Mouse (Mus musculus): ENCODE results near the gene Slc47a2. TPM values are rescaled to one million over a fixed set of nuclear protein-coding genes. Genes with fewer than 3 reads are reported as not detected.

Slc47a2 gene
- 3.8 TPM for polyA plus RNA-seq (2014; fragmentation: Illumina TruSeq; extraction: RNeasy Lipid Tissue Mini Kit (QIAGEN cat#74804); ENCODE audit: low read depth, low replicate concordance)

DNA sequence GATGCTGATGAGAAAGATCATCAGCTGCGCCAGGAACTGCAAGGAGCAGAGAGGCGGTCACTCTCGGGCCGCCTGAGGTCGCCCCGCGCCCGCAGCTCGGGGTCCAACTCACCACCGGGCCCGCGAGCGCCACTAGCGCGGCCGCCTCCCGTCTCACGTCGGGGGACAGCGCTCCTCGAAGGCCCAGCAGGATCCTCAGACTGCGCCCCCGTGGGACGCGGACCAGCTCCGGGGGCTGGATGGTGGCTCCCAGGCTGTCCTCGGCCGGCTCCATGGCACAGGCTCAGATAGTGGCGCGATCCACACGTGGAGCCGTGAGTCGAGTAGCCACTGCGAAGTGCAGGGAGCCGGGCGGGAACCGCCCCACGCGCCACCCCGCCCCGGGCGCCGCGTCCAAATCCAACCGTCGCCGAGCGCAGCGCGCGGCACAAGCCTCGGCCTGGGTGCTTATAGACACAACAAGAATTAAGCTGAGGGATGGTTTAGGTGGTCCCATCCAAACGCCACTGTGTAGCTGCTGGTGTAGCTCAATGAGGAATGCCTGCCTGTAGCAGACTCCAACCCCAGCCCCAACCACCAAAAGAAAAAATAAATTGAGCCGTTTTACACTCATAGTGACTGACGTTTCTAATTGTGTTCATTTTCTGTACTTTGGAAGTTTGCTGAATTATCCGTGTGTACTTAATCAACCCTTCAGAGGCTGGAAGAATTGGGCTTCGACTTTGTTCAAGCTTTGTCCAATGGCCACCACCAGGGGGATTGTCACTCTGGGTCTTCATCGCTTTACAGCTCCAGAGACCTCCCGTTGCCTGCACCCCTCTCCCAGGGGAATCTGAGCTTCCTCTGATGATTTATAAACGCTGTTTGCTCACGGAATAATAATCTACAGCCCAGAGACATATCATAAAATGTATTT is at the start of gene Slc47a2:
TSS of gene Slc47a2 (minus strand) at position 356 of the 916 bp plus-strand sequence.

DNA sequence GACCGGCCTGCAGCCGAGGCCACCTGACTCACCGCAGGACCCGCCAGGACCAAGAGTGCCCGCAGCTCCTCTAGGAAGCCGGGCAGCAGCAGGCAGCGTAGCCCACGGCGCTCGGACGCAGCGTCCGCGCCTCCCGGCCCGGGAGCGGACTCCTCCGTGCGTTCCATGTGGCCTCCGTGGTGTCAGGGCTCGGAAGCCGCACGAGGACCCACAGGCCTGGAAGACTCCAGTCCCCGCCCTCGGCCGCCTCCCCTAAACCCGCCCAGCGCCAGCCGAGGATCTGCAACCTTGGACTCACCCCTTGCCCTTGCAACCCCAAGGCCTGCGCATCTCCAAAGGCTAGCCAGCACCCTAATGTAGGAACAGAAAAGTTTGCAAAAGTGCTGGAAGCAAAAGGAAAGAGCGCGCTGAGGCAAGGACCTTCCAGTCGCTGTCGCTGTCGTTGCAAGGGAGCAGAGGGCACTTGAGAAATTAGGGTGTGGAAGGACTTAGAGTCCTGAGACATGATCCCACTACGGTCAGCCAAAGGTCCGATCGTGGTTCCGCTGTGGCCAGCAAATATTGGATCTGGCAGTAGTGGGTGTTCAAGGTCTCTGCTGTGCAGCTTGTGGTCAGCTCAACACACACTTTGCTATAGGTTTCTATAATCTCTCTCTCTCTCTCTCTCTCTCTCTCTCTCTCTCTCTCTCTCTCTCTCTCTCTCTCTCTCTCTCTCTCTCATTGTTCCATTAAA is 35.4 kb upstream of the Slc47a2 start, which contains the start of gene Slc47a1:
TSS of gene Slc47a1 (minus strand) at position 465 of the 733 bp plus-strand sequence.

DNA sequence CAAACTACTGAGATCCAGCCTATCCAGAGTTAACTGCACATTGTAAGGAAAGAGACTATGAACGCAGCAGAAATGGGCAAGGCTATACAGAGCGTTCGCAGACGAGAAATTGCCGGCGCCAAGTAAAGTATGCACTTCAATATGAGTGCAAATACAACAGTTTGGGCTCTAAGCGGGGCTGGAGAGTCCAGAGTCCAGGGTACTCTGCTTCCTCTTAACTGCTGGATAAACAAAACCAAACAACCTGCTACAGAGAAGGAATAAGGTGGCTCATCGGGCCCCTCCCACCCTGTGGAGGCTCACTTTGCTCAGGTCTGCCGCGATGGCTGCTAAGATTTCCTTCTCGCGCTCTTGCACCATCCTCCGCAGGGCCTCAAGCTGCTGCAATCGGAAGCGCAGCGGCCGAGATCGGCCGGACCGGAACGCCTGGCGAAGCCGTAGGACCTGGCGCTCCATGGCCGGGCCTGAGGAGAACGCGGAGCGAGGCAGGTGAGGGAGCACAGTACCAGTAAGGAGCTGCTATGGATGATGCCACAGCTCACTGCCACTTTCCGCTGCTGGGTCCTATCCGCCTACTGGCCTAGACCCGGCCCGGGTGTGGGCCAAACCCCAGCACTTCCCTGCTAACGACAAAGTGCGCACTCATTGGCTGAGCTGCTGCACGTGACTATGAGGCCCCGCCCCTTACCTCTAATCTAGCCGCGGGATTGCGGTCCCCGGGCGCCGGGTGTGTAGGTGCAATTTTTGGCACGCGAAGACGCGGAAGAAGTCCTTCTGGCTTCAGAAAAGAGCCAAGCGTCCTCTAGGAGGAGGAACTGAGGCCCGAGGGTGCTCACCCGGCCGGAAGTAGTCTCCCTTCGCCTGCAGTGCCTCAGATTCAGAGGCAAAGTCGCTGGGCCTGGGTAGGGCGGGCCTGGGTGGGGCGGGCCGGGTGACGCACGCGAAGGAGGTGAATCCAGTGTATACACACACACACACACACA is 75.8 kb downstream of the Slc47a2 start, which contains the start of gene Aldh3a2:
TSS of gene Aldh3a2 (minus strand) at position 914 of the 983 bp plus-strand sequence.

Other genes with a start within 250 kb of the Slc47a2 start
- gene Tnfrsf13b, start 216.1 kb downstream of the Slc47a2 start, polyA plus RNA-seq (2014; fragmentation: Illumina TruSeq; extraction: RNeasy Lipid Tissue Mini Kit (QIAGEN cat#74804); ENCODE audit: low read depth, low replicate concordance): 2.3 TPM
- gene Usp22, start 167.8 kb downstream of the Slc47a2 start, polyA plus RNA-seq (2014; fragmentation: Illumina TruSeq; extraction: RNeasy Lipid Tissue Mini Kit (QIAGEN cat#74804); ENCODE audit: low read depth, low replicate concordance): 49.8 TPM
- 11.9 TPM for gene Aldh3a1, start 135.3 kb downstream of the Slc47a2 start, polyA plus RNA-seq (2014; fragmentation: Illumina TruSeq; extraction: RNeasy Lipid Tissue Mini Kit (QIAGEN cat#74804); ENCODE audit: low read depth, low replicate concordance)
- 94.2 TPM for gene Aldh3a2, start 75.4 kb downstream of the Slc47a2 start, polyA plus RNA-seq (2014; fragmentation: Illumina TruSeq; extraction: RNeasy Lipid Tissue Mini Kit (QIAGEN cat#74804); ENCODE audit: low read depth, low replicate concordance)
- gene Slc47a1, start 35.5 kb upstream of the Slc47a2 start, polyA plus RNA-seq (2014; fragmentation: Illumina TruSeq; extraction: RNeasy Lipid Tissue Mini Kit (QIAGEN cat#74804); ENCODE audit: low read depth, low replicate concordance): 1.8 TPM
- gene Rnf112, start 111.3 kb upstream of the Slc47a2 start, polyA plus RNA-seq (2014; fragmentation: Illumina TruSeq; extraction: RNeasy Lipid Tissue Mini Kit (QIAGEN cat#74804); ENCODE audit: low read depth, low replicate concordance): 0.94 TPM
- 74.0 TPM for gene Mfap4, start 142.6 kb upstream of the Slc47a2 start, polyA plus RNA-seq (2014; fragmentation: Illumina TruSeq; extraction: RNeasy Lipid Tissue Mini Kit (QIAGEN cat#74804); ENCODE audit: low read depth, low replicate concordance)
- gene Mapk7, start 151.5 kb upstream of the Slc47a2 start, polyA plus RNA-seq (2014; fragmentation: Illumina TruSeq; extraction: RNeasy Lipid Tissue Mini Kit (QIAGEN cat#74804); ENCODE audit: low read depth, low replicate concordance): 12.1 TPM
- gene B9d1, start 162.3 kb upstream of the Slc47a2 start, polyA plus RNA-seq (2014; fragmentation: Illumina TruSeq; extraction: RNeasy Lipid Tissue Mini Kit (QIAGEN cat#74804); ENCODE audit: low read depth, low replicate concordance): 22.2 TPM
- 35.0 TPM for gene Epn2, start 236.8 kb upstream of the Slc47a2 start, polyA plus RNA-seq (2014; fragmentation: Illumina TruSeq; extraction: RNeasy Lipid Tissue Mini Kit (QIAGEN cat#74804); ENCODE audit: low read depth, low replicate concordance)